Mouse (Mus musculus) stomach, embryonic 14.5 days (tissue): Measurements from ENCODE around the gene Olfr625-ps1. TPM values are rescaled to one million over a fixed set of nuclear protein-coding genes. Genes with fewer than 3 reads are reported as not detected.
"Not testable (repeated sequence)": the region's sequence is repeated elsewhere in the genome, so short reads cannot be mapped to it uniquely, and the experiment has no call there.

ENCODE experiments used
- ATAC-seq: fragments of 200-750 bp; cut with Nextera tagmentation; 2 replicates; pipeline ENCODE4 v1.8.0; 2017; ENCODE audit warnings: low read depth, moderate TSS enrichment; ENCODE audit not compliant: insufficient number of reproducible peaks, insufficient read depth, low FRiP score
- H3K27ac ChIP-seq: fragments of 300-500 bp; sonication (generic); 2 replicates; pipeline ENCODE4 v1.5.1; 2014; ENCODE audit warnings: mild to moderate bottlenecking, low read length, moderate library complexity, mixed read lengths
- H3K27me3 ChIP-seq: fragments of 300-500 bp; sonication (generic); 2 replicates; pipeline ENCODE4 v1.6.1; 2014; ENCODE audit warnings: low read length, control low read depth, mixed read lengths; ENCODE audit not compliant: control insufficient read depth, insufficient read depth
- H3K36me3 ChIP-seq: fragments of 300-500 bp; sonication (generic); 2 replicates; pipeline ENCODE4 v1.6.1; 2014; ENCODE audit warnings: mild to moderate bottlenecking, control low read depth, low read length, moderate library complexity, mixed read lengths; ENCODE audit not compliant: control insufficient read depth, insufficient read depth
- H3K4me1 ChIP-seq: fragments of 300-500 bp; sonication (generic); 2 replicates; pipeline ENCODE4 v1.6.1; 2014; ENCODE audit warnings: low read length, control low read depth, mixed read lengths; ENCODE audit not compliant: control insufficient read depth, insufficient read depth
- H3K4me2 ChIP-seq: fragments of 300-500 bp; sonication (generic); replicated peaks from 2 replicates; pipeline ENCODE4 v1.6.1; 2014; ENCODE audit warnings: low read depth, low read length, control low read depth
- H3K4me3 ChIP-seq: fragments of 300-500 bp; sonication (generic); 2 replicates; pipeline ENCODE4 v1.5.1; 2014; ENCODE audit warnings: low read depth, low read length, control low read depth
- H3K9ac ChIP-seq: fragments of 300-500 bp; sonication (generic); replicated peaks from 2 replicates; pipeline ENCODE4 v1.6.1; 2014; ENCODE audit warnings: low read depth, mild to moderate bottlenecking, control low read depth, low read length, moderate library complexity, mixed read lengths
- H3K9me3 ChIP-seq: fragments of 300-500 bp; sonication (generic); 2 replicates; pipeline ENCODE4 v1.6.1; 2016; ENCODE audit warnings: low read depth, low read length, control low read depth; ENCODE audit not compliant: control insufficient read depth
- WGBS: fragments of 180-500 bp; shearing (Covaris S2); extraction: QIAGEN DNeasy Blood & Tissue Kit; methylation state at CpG from one replicate; pipeline ENCODE4 v1.1.7; 2014; 5-methylcytosine and 5-hydroxymethylcytosine counted together
- polyA plus RNA-seq: library from polyadenylated mRNA; unstranded; fragments of >200 nt; fragmentation: Nextera tagmentation; extraction: Ambion mirVana; gene quantifications from 2 replicates; pipeline ENCODE4 v1.2.1, GENCODE M21; 2014

The Olfr625-ps1 gene
- polyA plus RNA-seq, 1 experiment from 2014 or later: not detected

- not testable (repeated sequence) for H3K4me1 ChIP-seq, H3K9me3 ChIP-seq, H3K27ac ChIP-seq, H3K36me3 ChIP-seq, H3K4me2 ChIP-seq, ATAC-seq, H3K27me3 ChIP-seq, H3K4me3 ChIP-seq, H3K9ac ChIP-seq
- 95% methylated on average over 1 of the region's 1 CpGs for WGBS
Observed at GRCm38 (mm10) chr7:103716398-103716797, 33.9 kb downstream of the Olfr625-ps1 start.

GRCm38 (mm10) chr7:103730074-103730473 lies 47.6 kb downstream of the Olfr625-ps1 start, which contains the start of gene Olfr628:
Gene Olfr628, plus strand, starts transcription at chr7:103730374.
- Histone ChIP-seq H3K9ac (no peak within 1 kb of the TSS), H3K4me3 (no peak within 1 kb of the TSS), H3K27me3 (no peaks in the 10 kb centered on the region), H3K36me3 (no peaks in the 10 kb centered on the region), H3K4me1 (no peaks in the 10 kb centered on the region), H3K4me2 (no peak within 1 kb of the TSS), H3K9me3 (no peaks in the 10 kb centered on the region), H3K27ac (no peak within 1 kb of the TSS)
- no peak for ATAC-seq
- 79% methylated on average over 1 of the region's 1 CpGs for WGBS

Other genes with a start within 250 kb of the Olfr625-ps1 start
- gene Olfr605, start 237.3 kb upstream of the Olfr625-ps1 start, polyA plus RNA-seq: not detected in 2 replicates
- gene Olfr606, start 233.7 kb upstream of the Olfr625-ps1 start, polyA plus RNA-seq: not detected in 2 replicates
- not detected in 2 replicates for gene Olfr607, start 218.6 kb upstream of the Olfr625-ps1 start, polyA plus RNA-seq
- gene Olfr608, start 212.8 kb upstream of the Olfr625-ps1 start, polyA plus RNA-seq: not detected in 2 replicates
- not detected in 2 replicates for gene Olfr609, start 184.7 kb upstream of the Olfr625-ps1 start, polyA plus RNA-seq
- not detected in 2 replicates for gene Olfr610, start 170.6 kb upstream of the Olfr625-ps1 start, polyA plus RNA-seq
- gene Olfr611, start 161.9 kb upstream of the Olfr625-ps1 start, polyA plus RNA-seq: not detected in 2 replicates
- not detected in 2 replicates for gene Olfr612, start 140.0 kb upstream of the Olfr625-ps1 start, polyA plus RNA-seq
- gene Olfr613, start 134.6 kb upstream of the Olfr625-ps1 start, polyA plus RNA-seq: not detected in 2 replicates
- gene Olfr615, start 126.6 kb upstream of the Olfr625-ps1 start, polyA plus RNA-seq: not detected in 2 replicates
- not detected in 2 replicates for gene Olfr616, start 113.6 kb upstream of the Olfr625-ps1 start, polyA plus RNA-seq
- not detected in 2 replicates for gene Olfr617, start 109.7 kb upstream of the Olfr625-ps1 start, polyA plus RNA-seq
- gene Olfr618, start 92.6 kb upstream of the Olfr625-ps1 start, polyA plus RNA-seq: not detected in 2 replicates
- not detected in 2 replicates for gene Olfr619, start 82.1 kb upstream of the Olfr625-ps1 start, polyA plus RNA-seq
- gene Olfr620, start 70.2 kb upstream of the Olfr625-ps1 start, polyA plus RNA-seq: not detected in 2 replicates
- not detected in 2 replicates for gene Olfr622, start 40.0 kb upstream of the Olfr625-ps1 start, polyA plus RNA-seq
- not detected in 2 replicates for gene Olfr623, start 19.0 kb upstream of the Olfr625-ps1 start, polyA plus RNA-seq
- gene Olfr624, start 11.5 kb upstream of the Olfr625-ps1 start, polyA plus RNA-seq: 0.04 TPM in 1 of 2 replicates, not detected in the other
- not detected in 2 replicates for gene Olfr243, start 32.0 kb downstream of the Olfr625-ps1 start, polyA plus RNA-seq
- gene Olfr628, start 47.7 kb downstream of the Olfr625-ps1 start, polyA plus RNA-seq: not detected in 2 replicates
- gene Olfr629, start 62.2 kb downstream of the Olfr625-ps1 start, polyA plus RNA-seq: not detected in 2 replicates
- gene Olfr630, start 74.6 kb downstream of the Olfr625-ps1 start, polyA plus RNA-seq: not detected in 2 replicates
- not detected in 2 replicates for gene Olfr69, start 88.9 kb downstream of the Olfr625-ps1 start, polyA plus RNA-seq
- gene Olfr68, start 97.0 kb downstream of the Olfr625-ps1 start, polyA plus RNA-seq: not detected in 2 replicates
- gene Olfr67, start 109.1 kb downstream of the Olfr625-ps1 start, polyA plus RNA-seq: not detected in 2 replicates
- gene Hbb-bt, start 131.3 kb downstream of the Olfr625-ps1 start, polyA plus RNA-seq: 1,564 and 1,619 TPM in 2 replicates
- 3,670 and 3,888 TPM in 2 replicates for gene Hbb-bs, start 145.4 kb downstream of the Olfr625-ps1 start, polyA plus RNA-seq
- gene Hbb-bh2, start 157.8 kb downstream of the Olfr625-ps1 start, polyA plus RNA-seq: not detected in 2 replicates
- 2.9 and 6.2 TPM in 2 replicates for gene Hbb-bh1, start 160.4 kb downstream of the Olfr625-ps1 start, polyA plus RNA-seq
- gene Hbb-y, start 170.5 kb downstream of the Olfr625-ps1 start, polyA plus RNA-seq: 616 and 882 TPM in 2 replicates
- gene Olfr66, start 203.5 kb downstream of the Olfr625-ps1 start, polyA plus RNA-seq: not detected in 2 replicates
- not detected in 2 replicates for gene Olfr64, start 211.8 kb downstream of the Olfr625-ps1 start, polyA plus RNA-seq
- gene Olfr65, start 220.8 kb downstream of the Olfr625-ps1 start, polyA plus RNA-seq: not detected in 2 replicates
- gene Olfr631, start 246.1 kb downstream of the Olfr625-ps1 start, polyA plus RNA-seq: not detected in 2 replicates